Mouse (Mus musculus) CH12.LX (cell line): ENCODE data around the gene Cys1. TPM values are rescaled to one million over a fixed set of nuclear protein-coding genes. Genes with fewer than 3 reads are reported as not detected.

Source experiments
- DNase-seq: peaks from one replicate; pipeline ENCODE4 v3.0.0-alpha.2; 2013; ENCODE audit errors: extremely low read depth
- H3K27ac ChIP-seq: 2 replicates; pipeline ENCODE4 v1.5.1; 2012; ENCODE audit warnings: low read depth, mild to moderate bottlenecking, control low read depth, moderate library complexity; ENCODE audit not compliant: insufficient read depth
- H3K27me3 ChIP-seq: replicated peaks from 2 replicates; pipeline ENCODE3; 2012; ENCODE audit warnings: inconsistent platforms
- H3K36me3 ChIP-seq, 2 experiments: replicated peaks in 1 of 2; 2 replicates each; pipeline versions ENCODE3 to v1.6.1; 2012; ENCODE audit warnings: inconsistent platforms in 1 of 2, low read length in 1 of 2, mild to moderate bottlenecking in 1 of 2, mixed read lengths in 1 of 2, moderate library complexity in 1 of 2; ENCODE audit not compliant: control insufficient read depth in 1 of 2, insufficient read depth in 1 of 2
- H3K4me1 ChIP-seq, 2 experiments: 2 replicates each; pipeline ENCODE4 v1.6.1; 2012; ENCODE audit warnings: inconsistent platforms in 1 of 2, moderate library complexity in 1 of 2; ENCODE audit not compliant: insufficient read depth in 2 of 2, control insufficient read depth in 1 of 2
- H3K4me2 ChIP-seq: 2 replicates; pipeline ENCODE4 v1.6.1; 2012; ENCODE audit warnings: low read depth, mild to moderate bottlenecking, control low read depth; ENCODE audit not compliant: poor library complexity, insufficient read depth, severe bottlenecking
- H3K4me3 ChIP-seq, 3 experiments: fragments of 150-350 bp in 1 of 3; sonication (generic) in 1 of 3; replicated peaks in 1 of 3; 2 replicates each; pipeline versions ENCODE3 to v1.5.1; 2011 to 2012; ENCODE audit warnings: low read depth in 2 of 3, low read length in 2 of 3, mild to moderate bottlenecking in 2 of 3, moderate library complexity in 2 of 3, control low read depth in 1 of 3, improper control_type of control experiment in 1 of 3, inconsistent platforms in 1 of 3, mixed read lengths in 1 of 3; ENCODE audit not compliant: poor library complexity in 1 of 3
- H3K79me2 ChIP-seq: replicated peaks from 2 replicates; pipeline ENCODE4 v1.6.1; 2012; ENCODE audit warnings: mild to moderate bottlenecking, moderate library complexity; ENCODE audit not compliant: control insufficient read depth, poor library complexity, insufficient read depth, severe bottlenecking; ENCODE audit errors: extremely low read depth
- H3K9ac ChIP-seq: 2 replicates; pipeline ENCODE4 v1.6.1; 2012; ENCODE audit warnings: low read depth, mild to moderate bottlenecking, control low read depth, moderate library complexity; ENCODE audit not compliant: insufficient read depth
- H3K9me3 ChIP-seq: replicated peaks from 2 replicates; pipeline ENCODE3; 2012; ENCODE audit warnings: low read length, inconsistent platforms, mixed read lengths
- CTCF ChIP-seq, 2 experiments: IDR thresholded peaks in 1 of 2; conservative IDR thresholded peaks in 1 of 2; 2 replicates each; pipeline ENCODE4 v1.5.1; 2011 to 2012; ENCODE audit warnings: low read depth in 2 of 2, low read length in 2 of 2, improper control_type of control experiment in 1 of 2, inconsistent platforms in 1 of 2, mild to moderate bottlenecking in 1 of 2, moderate library complexity in 1 of 2
- EP300 ChIP-seq: IDR thresholded peaks from 2 replicates; pipeline ENCODE4 v1.6.1; 2011; ENCODE audit warnings: low read length, improper control_type of control experiment
- JUN ChIP-seq: IDR thresholded peaks from 2 replicates; pipeline ENCODE4 v1.6.1; 2011; ENCODE audit warnings: low read depth, mild to moderate bottlenecking, low read length, improper control_type of control experiment, moderate library complexity; ENCODE audit not compliant: insufficient read depth
- MAFK ChIP-seq: IDR thresholded peaks from 2 replicates; pipeline ENCODE4 v1.6.1; 2011; ENCODE audit warnings: low read length, improper control_type of control experiment; ENCODE audit not compliant: insufficient replicate concordance
- MAZ ChIP-seq: IDR thresholded peaks from 2 replicates; pipeline ENCODE4 v1.6.1; 2012; ENCODE audit warnings: low read depth, mild to moderate bottlenecking, inconsistent platforms, low read length, improper control_type of control experiment, moderate library complexity
- MXI1 ChIP-seq: IDR thresholded peaks from 2 replicates; pipeline ENCODE4 v1.6.1; 2011; ENCODE audit warnings: mild to moderate bottlenecking, low read depth, low read length, improper control_type of control experiment
- MYC ChIP-seq: IDR thresholded peaks from 2 replicates; pipeline ENCODE4 v1.6.1; 2011; ENCODE audit warnings: low read depth, mild to moderate bottlenecking, improper control_type of control experiment, low read length
- NRF1 ChIP-seq: IDR thresholded peaks from 2 replicates; pipeline ENCODE4 v1.6.1; 2014; ENCODE audit warnings: low read depth, mild to moderate bottlenecking, inconsistent platforms, low read length, improper control_type of control experiment, moderate library complexity
- PAX5 ChIP-seq: IDR thresholded peaks from 2 replicates; pipeline ENCODE4 v1.6.1; 2012; ENCODE audit warnings: low read length, inconsistent platforms, mixed read lengths
- POLR2AphosphoS2 ChIP-seq: IDR thresholded peaks from 2 replicates; pipeline ENCODE4 v1.6.1; 2011; ENCODE audit warnings: low read depth, low read length, improper control_type of control experiment
- RAD21 ChIP-seq: IDR thresholded peaks from 2 replicates; pipeline ENCODE4 v1.6.1; 2011; ENCODE audit warnings: low read depth, mild to moderate bottlenecking, low read length, improper control_type of control experiment, moderate library complexity
- RCOR1 ChIP-seq: conservative IDR thresholded peaks from 2 replicates; pipeline ENCODE4 v1.6.1; 2012; ENCODE audit warnings: low read depth, mild to moderate bottlenecking, inconsistent platforms, low read length, improper control_type of control experiment
- SIN3A ChIP-seq: IDR thresholded peaks from 2 replicates; pipeline ENCODE4 v1.6.1; 2012; ENCODE audit warnings: low read length, improper control_type of control experiment, inconsistent platforms
- SMC3 ChIP-seq: IDR thresholded peaks from 2 replicates; pipeline ENCODE4 v1.6.1; 2011; ENCODE audit warnings: low read depth, low read length, improper control_type of control experiment
- TBP ChIP-seq: conservative IDR thresholded peaks from 2 replicates; pipeline ENCODE4 v1.6.1; 2011; ENCODE audit warnings: low read depth, low read length, improper control_type of control experiment
- USF1 ChIP-seq: IDR thresholded peaks from 2 replicates; pipeline ENCODE4 v1.6.1; 2014; ENCODE audit warnings: low read depth, mild to moderate bottlenecking, inconsistent platforms, low read length, improper control_type of control experiment
- ZC3H11A ChIP-seq: IDR thresholded peaks from 2 replicates; pipeline ENCODE4 v1.6.1; 2012; ENCODE audit warnings: low read depth, mild to moderate bottlenecking, inconsistent platforms, low read length, improper control_type of control experiment
- ZNF384 ChIP-seq: IDR thresholded peaks from 2 replicates; pipeline ENCODE4 v1.6.1; 2012; ENCODE audit warnings: low read depth, low read length, improper control_type of control experiment, inconsistent platforms
- dilution Hi-C: fragments of 300-500 bp; cut with MboI; formaldehyde crosslinking; loops from 2 replicates; pipeline ENCODE4 v1.14.3; 2020; ENCODE audit warnings: low sequenced_read_pairs; ENCODE audit not compliant: extremely low pct_unique_long_range_greater_than_20kb, extremely low pct_ligation_motif_present
- in situ Hi-C: fragments of 300-500 bp; cut with MboI; formaldehyde crosslinking; loops from 3 replicates; pipeline ENCODE4 v1.14.3; 2019; ENCODE audit warnings: low sequenced_read_pairs, low pct_ligation_motif_present, low pct_unique_long_range_greater_than_20kb, mixed read lengths
- polyA plus RNA-seq: library from polyadenylated mRNA; unstranded; fragments of >175 nt; gene quantifications from 2 replicates; pipeline ENCODE4 v1.2.1, GENCODE M21; 2012; ENCODE audit warnings: low read depth; ENCODE audit not compliant: insufficient read length
- total RNA-seq, 2 experiments: library from RNA; depleted of rRNA; stranded (reverse); fragments of 300-350 nt in 1 of 2; fragments of >200 nt in 1 of 2; gene quantifications; 2 replicates each; pipeline ENCODE4 v1.2.3; 2012 to 2014

Gene Cys1
- total and polyA plus RNA-seq, 3 experiments, result not detected

GRCm38 (mm10) chr12:24686696-24687346 is 5.2 kb upstream of the Cys1 start:
- TF ChIP-seq MXI1 (no peak), CTCF (conservative IDR thresholded peaks at IDR 0.05 in 1 of 2, IDR thresholded peaks at IDR 0.05 in 1 of 2; ENCODE audit: low read depth in 2 of 2, low read length in 2 of 2) (no peak), NRF1 (no peak), PAX5 (no peak), POLR2AphosphoS2 (no peak), SMC3 (no peak), MYC (no peak), SIN3A (no peak), EP300 (no peak), ZNF384 (no peak), JUN (no peak), MAZ (no peak), RCOR1 (no peak), MAFK (no peak), TBP (no peak), RAD21 (no peak)
- TF ChIP-seq, all 38 proteins: peak for 0
- H3K4me3 ChIP-seq, result no peak overlapping the region
- no peaks in the 10 kb centered on the region for H3K79me2 ChIP-seq
- no peak for DNase-seq
- H3K27ac ChIP-seq, result no peak overlapping the region
- dilution Hi-C loops (no loop called here), in situ Hi-C loops (no loop called here)
- H3K9ac ChIP-seq, result no peak overlapping the region
- no peak overlapping the region for H3K4me2 ChIP-seq
- no peaks in the 10 kb centered on the region for H3K9me3 ChIP-seq
- H3K27me3 ChIP-seq, result no peaks in the 10 kb centered on the region
- no peaks in the 10 kb centered on the region for H3K4me1 ChIP-seq
- no peaks in the 10 kb centered on the region for H3K36me3 ChIP-seq

DNA sequence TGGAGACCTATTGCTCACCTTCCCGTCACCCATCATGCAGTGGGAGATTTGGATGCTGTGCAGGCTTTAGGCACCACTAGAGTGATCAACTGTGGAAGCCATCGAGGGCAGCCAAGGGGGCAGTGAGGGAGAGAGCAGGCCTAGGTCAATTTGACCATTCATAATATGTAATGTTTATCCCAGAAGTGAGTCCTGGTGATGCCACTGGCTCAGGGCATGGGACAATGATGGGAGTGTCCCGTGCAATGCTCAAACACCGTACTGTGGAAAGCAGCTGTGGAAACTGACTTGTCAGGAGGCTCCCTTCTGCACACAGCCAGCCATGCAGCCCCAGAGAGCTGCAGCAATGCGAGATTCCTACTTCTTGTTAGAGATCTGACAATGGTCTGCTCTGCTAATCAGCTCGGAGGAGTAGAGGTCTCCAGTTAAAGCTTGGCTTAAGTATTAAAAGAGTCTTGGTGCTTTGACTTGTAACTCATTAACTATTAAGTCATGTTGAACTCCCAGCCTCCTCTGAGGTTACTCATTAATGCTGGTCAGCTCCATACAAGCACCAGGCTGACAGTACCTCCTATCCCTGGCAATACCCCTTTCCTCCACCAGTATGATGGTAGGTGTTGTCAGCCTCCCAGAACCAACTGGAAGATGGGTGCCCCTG is 4.6 kb upstream of the Cys1 start:
- in situ Hi-C loops, result no loop called here
- H3K9ac ChIP-seq, result no peak overlapping the region
- H3K9me3 ChIP-seq, result no peaks in the 10 kb centered on the region
- H3K36me3 ChIP-seq, result no peaks in the 10 kb centered on the region
- DNase-seq, result no peak
- no peaks in the 10 kb centered on the region for H3K4me1 ChIP-seq
- no peak overlapping the region for H3K27ac ChIP-seq
- no peaks in the 10 kb centered on the region for H3K27me3 ChIP-seq
- no peaks in the 10 kb centered on the region for H3K79me2 ChIP-seq
- no peak overlapping the region for H3K4me3 ChIP-seq
- TF ChIP-seq ZC3H11A (no peak), USF1 (no peak)
- H3K4me2 ChIP-seq, result no peak overlapping the region
- dilution Hi-C loops, result no loop called here
